Mouse (Mus musculus) E14TG2a.4 (cell line): ENCODE measurements at regions not wholly inside any gene's neighbourhood (a gene's known extent, or its start where the extent isn't known, plus 50 kb on each side); places are given as distances from the start of the nearest gene placed in this dataset.

ENCODE experiments used
- CTCF ChIP-seq: conservative IDR thresholded peaks from 2 replicates; pipeline ENCODE4 v1.5.1; 2014; ENCODE audit warnings: low read length
- NANOG ChIP-seq: IDR thresholded peaks from 2 replicates; pipeline ENCODE4 v1.6.1; 2014; ENCODE audit warnings: borderline replicate concordance, low read length, mixed read lengths

- TF ChIP-seq CTCF (no peak), NANOG (no peak)
These were observed 303.5 kb upstream of the Dio3 start for GRCm38 (mm10) chr12:109975176-109975972.
